Mouse (Mus musculus): ENCODE results near the gene Gucy2d.

The Gucy2d gene

GRCm38 (mm10) chr7:98523070-98523812, 83.0 kb downstream of the Gucy2d start:
- no peak for DNase-seq (ENCODE audit: low spot score)

GRCm38 (mm10) chr7:98523813-98524361, 83.7 kb downstream of the Gucy2d start:
- DNase-seq (ENCODE audit: low spot score), result no peak

DNA sequence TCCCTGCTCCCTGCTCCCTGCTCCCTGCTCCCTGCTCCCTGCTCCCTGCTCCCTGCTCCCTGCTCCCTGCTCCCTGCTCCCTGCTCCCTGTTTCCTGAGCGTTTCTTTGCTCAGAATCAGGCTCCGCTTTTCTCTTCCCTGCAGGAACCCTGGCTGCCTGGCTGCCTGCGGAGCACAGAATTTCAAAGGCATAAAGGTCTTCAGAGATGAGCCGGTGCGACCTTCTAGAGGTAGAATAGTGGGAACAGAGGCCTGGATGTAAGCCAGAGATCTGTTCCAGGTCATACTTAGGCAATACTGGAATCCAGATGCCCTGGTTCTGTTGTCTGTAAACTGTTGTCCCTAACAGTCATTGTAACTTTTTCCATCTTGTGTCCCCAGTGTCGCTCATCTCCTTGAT, 84.2 kb downstream of the Gucy2d start:
- DNase-seq (ENCODE audit: low spot score), result no peak

DNA sequence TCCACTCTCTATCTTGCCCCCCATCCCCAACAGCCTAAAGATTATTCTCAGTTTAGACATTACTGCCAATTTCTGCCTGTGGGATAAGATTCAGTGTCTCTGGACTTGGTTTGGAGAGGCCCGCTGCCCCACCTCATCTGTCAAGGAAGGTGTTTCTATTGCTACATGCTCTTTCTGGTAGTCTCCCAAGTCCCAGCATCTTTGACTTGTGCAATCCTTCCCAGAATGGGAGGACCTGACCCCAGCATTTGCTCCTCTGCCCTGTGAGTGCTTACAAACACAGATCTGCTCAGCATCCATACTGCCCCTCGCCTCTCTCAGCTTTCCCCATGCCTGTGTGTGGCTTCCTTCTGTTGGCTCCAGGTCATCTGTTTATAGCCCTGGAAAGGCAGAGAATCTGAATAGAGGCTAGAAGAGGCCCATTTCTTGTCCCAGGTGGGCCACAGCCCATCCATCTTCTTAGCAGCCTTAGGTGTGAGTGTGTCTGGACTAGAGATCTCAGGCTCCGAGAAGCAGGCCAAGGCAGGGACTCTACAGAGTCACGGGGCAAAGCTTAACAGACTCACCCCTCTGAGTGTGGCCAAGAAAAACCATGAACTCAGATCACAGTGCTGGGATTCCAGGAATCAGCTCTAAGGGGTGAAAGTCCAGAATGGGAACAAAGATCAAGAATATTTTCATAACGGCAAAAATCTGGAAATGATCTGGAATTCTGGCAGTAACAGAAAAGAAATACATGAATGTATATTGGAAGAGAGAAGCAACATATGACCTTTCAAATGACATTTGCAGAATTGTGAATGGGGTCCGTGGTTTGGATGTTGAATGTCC, 84.9 kb downstream of the Gucy2d start:
- DNase-seq (ENCODE audit: low spot score), result no peak
